Mouse (Mus musculus): ENCODE results near the gene Snx12. TPM values are rescaled to one million over a fixed set of nuclear protein-coding genes. Genes with fewer than 3 reads are reported as not detected.

Snx12 gene
- polyA plus RNA-seq (2016; fragmentation: Nextera tagmentation; extraction: Ambion mirVana): 49.2 and 50.4 TPM in 2 replicates

DNA sequence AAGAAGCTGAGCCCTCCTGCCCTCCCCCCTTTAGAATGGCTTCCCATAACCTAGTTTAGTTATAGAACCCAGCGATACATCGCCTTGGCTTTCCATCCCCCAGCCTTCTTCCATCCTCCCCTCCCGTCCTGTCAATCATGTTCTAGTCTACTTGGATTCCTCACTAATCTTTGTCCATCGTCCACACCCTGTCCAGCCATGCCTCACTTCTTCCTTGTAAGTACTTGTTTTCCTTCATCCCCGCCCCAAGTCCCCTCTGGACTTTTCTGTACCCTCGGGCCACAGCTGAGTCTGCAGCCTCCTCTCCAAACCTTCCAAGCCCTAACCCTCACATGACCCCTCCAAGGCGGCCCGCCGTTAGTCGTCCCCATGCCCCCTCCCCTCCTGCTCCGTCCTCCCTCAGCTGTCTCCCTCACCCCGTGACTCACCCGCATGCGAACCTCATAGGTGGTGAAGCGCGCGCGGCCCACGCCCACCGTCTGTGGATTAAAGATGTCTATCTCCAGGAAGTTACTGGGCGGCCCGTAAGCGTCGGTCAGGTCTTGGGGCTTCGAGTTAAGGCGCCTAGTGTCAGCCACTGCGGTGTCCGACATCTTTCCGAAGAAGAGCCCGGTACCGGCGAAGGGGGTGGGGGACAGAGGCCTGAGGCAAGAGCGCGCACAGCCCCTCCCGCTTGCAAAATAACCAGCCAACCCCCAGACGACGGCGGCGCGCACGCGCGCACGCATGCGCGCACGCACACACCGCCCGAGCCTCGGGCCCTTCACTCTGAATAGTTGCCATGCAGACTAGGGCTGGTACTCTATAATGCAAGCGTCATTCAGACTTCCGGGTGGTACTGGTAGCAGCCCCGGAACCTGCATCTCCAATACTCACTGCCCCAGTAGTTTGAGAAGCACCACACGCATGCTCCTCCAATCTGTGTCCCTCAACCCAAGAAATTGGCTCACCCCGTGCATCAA, at the start of gene Snx12:
Snx12 (minus strand) TSS at position 730 of the 962 bp plus-strand sequence.
- peak within 1 kb of the TSS; percentile 64 for H3K4me3 ChIP-seq
- 8% methylated on average over 55 of the region's 55 CpGs for WGBS
- peaks cover 7% of the 10 kb centered on the region; the same call in 1 of the 2 replicates for H3K36me3 ChIP-seq
- peaks cover 85% of the 10 kb centered on the region for H3K27me3 ChIP-seq (ENCODE audit: low read depth, poor library complexity, severe bottlenecking)
- H3K9me3 ChIP-seq (replicated peaks): no peaks in the 10 kb centered on the region
- H3K27ac ChIP-seq: peak within 1 kb of the TSS; percentile 85
- peak; percentile 85 for DNase-seq (ENCODE audit: low spot score)
- H3K4me1 ChIP-seq: no peaks in the 10 kb centered on the region

DNA sequence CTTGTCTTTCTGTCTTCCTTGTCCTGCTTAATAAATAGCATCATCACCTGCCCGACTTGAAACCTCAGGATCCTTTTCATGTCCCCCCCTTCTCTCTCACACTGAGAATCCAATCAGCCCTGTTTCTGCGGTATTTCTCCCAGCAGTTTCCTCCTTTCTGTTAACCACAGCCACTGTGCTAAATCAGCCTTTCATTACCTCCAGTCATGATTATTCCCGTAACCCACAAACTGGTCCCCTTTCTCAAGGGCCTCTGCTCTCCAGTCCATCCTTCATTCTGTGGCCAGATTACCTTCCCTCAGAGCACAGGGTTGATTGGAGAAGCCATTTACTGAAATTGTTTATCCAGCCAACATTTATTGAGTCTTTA, 46.4 kb upstream of the Snx12 start, which contains the start of gene Gm20489:
Gm20489 (minus strand) TSS at position 269 of the 370 bp plus-strand sequence.
- no peaks in the 10 kb centered on the region for H3K36me3 ChIP-seq
- no peak for DNase-seq (ENCODE audit: low spot score)
- peaks cover 87% of the 10 kb centered on the region for H3K27me3 ChIP-seq (ENCODE audit: low read depth, poor library complexity, severe bottlenecking)
- no peak within 1 kb of the TSS; the same call in 1 of the 2 replicates for H3K27ac ChIP-seq
- no peaks in the 10 kb centered on the region for H3K9me3 ChIP-seq (replicated peaks)
- no peak within 1 kb of the TSS for H3K4me3 ChIP-seq
- peaks cover 32% of the 10 kb centered on the region for H3K4me1 ChIP-seq
- WGBS: 44% methylated on average over 3 of the region's 3 CpGs

DNA sequence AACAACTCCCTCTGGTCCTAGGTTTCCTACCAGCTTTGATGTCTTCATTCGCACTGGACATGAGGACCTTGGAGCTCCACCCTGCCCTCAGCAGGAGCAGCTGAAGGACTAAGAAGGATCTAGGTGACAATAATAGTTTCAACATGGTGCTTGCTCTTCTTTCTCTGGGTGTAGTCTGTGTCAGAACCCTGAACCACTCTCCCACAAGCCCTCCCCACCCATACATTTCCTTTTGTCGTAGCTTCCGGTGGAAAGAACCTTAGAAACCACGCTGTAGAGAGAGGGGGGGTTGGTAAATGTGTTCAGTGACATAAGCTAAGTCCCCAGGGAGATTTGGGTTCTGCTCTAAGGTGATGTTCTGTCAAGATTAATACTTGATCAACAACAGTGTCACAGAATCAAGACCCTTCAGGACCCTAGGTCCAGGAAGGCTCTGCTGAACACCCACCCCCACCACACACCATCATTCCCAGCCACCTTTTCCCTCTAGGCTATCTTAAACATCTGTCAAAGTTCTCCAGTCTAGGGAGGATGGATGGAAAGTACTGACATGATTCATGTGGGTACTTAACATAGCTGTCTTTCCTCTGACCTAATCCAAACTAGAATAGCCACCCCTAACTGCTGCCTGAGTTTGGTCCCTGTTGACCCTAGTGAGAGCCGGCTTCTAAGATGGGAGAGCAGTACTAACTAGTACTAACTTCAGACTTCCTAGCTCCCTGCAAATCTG, 45.8 kb upstream of the Snx12 start, which contains the start of gene Il2rg:
Il2rg (minus strand) TSS at position 231 of the 730 bp plus-strand sequence.
- WGBS: 82% methylated on average over 5 of the region's 5 CpGs
- no peaks in the 10 kb centered on the region for H3K9me3 ChIP-seq (replicated peaks)
- no peaks in the 10 kb centered on the region for H3K36me3 ChIP-seq
- H3K4me3 ChIP-seq: no peak within 1 kb of the TSS
- H3K4me1 ChIP-seq: peaks cover 28% of the 10 kb centered on the region
- peaks cover 87% of the 10 kb centered on the region for H3K27me3 ChIP-seq (ENCODE audit: low read depth, poor library complexity, severe bottlenecking)
- no peak for DNase-seq (ENCODE audit: low spot score)
- no peak within 1 kb of the TSS; the same call in 1 of the 2 replicates for H3K27ac ChIP-seq

DNA sequence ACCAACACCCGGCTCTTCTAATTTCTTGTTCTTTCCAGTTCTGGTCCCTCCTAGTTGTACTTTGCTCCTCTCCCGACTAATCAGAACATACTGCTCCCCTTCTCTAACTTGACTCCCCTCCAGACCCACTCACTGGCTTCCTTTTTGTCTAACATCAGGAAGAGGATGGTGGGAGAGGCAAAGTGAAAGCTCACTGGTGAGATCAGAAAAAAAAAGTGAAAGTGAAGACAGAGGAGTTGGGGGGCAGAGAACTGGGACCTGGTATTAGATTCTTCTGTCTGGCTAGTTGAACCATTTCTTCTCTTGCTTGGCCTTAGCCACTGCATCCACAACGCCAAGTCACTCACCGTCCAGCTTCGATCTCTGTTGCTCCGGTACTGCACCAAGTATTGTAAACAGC, 44.3 kb upstream of the Snx12 start:
- no peaks in the 10 kb centered on the region for H3K9me3 ChIP-seq (replicated peaks)
- H3K4me1 ChIP-seq: peaks cover 26% of the 10 kb centered on the region
- WGBS: 94% methylated on average over 6 of the region's 6 CpGs
- no peaks in the 10 kb centered on the region for H3K36me3 ChIP-seq
- H3K27ac ChIP-seq: no peak overlapping the region
- no peak overlapping the region for H3K4me3 ChIP-seq
- no peak for DNase-seq (ENCODE audit: low spot score)
- peaks cover 89% of the 10 kb centered on the region for H3K27me3 ChIP-seq (ENCODE audit: low read depth, poor library complexity, severe bottlenecking)

DNA sequence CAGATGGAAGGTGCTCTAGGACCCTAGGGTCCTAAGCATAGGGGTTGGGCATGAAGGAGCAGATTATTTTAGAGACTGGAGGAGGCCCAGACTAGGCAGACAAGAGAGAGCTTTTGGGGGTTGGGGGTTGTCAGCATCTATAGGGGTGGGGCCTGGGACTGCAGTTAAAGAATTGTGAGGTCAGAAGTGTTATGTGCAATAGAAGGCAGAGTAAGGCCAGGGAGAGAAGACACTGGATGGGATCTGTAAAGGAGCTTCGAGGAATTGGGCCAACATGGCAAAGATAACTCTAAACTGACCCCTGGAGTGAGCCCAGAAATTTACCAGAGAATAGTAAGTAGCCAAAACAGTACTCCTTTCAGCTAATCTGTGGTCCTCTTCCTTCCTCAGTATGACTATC, 41.5 kb upstream of the Snx12 start, which contains the start of gene Gm614:
Gm614 (minus strand) TSS at position 101 of the 400 bp plus-strand sequence.
- Histone ChIP-seq H3K36me3 (peaks cover 3% of the 10 kb centered on the region), H3K4me3 (no peak within 1 kb of the TSS), H3K4me1 (peaks cover 46% of the 10 kb centered on the region), H3K9me3 (replicated peaks) (no peaks in the 10 kb centered on the region), H3K27ac (peak within 1 kb of the TSS; percentile 77), H3K27me3 (ENCODE audit: low read depth, poor library complexity, severe bottlenecking) (peaks cover 95% of the 10 kb centered on the region)
- DNase-seq (ENCODE audit: low spot score): no peak
- WGBS: 94% methylated on average over 1 of the region's 1 CpGs

DNA sequence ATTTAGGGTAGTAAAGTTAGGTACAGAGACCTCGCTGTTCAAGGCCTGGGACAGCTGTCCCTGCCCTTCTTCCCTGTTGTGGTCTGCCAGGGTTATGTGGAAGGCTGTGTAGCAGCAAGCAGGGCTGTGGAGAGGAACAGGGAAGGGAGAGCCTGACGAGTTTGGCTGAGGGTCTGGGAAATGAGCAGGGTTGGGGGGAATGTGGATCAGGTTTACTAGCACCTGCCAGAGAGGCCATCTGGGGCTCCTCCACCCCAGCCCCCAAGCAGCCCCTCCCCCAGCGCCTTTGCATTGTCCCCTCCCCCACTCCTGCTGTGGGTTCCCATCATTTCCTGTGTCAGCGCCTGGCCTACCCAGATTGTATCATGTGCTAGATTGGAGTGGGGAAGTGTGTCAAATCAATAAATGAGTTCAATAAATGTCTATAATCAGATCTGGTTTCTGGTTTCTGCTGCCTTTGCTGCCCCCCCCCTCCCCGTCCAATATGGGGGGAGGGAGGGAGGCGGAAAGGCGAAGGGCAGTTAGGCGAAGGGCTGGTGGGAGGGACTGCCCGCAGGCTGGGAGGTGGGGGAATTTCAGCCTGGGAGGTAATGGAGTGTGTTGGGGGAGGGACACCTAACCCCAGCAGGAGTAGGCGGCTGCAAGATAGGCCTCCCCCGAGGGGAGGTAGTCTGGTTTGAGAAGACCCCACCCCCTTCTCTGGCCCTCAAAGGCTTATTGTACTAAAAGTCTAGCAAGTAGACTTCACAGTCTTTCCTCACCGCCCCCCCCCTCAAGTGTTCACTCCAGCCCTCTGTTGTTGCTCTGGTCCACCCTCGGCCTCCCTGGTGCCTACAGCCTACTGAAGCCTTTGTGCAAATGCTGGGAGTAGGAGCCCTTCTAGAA, 38.3 kb upstream of the Snx12 start:
- Histone ChIP-seq H3K36me3 (peaks cover 20% of the 10 kb centered on the region), H3K9me3 (replicated peaks) (no peaks in the 10 kb centered on the region), H3K4me1 (peaks cover 33% of the 10 kb centered on the region), H3K27me3 (ENCODE audit: low read depth, poor library complexity, severe bottlenecking) (peaks cover 97% of the 10 kb centered on the region), H3K27ac (peak overlapping the region; percentile 86), H3K4me3 (0 out of 2 replicates have a peak overlapping the region, but pooled peaks have one; percentile 6)
- DNase-seq (ENCODE audit: low spot score): peak; percentile 78
- 10% methylated on average over 8 of the region's 13 CpGs for WGBS

DNA sequence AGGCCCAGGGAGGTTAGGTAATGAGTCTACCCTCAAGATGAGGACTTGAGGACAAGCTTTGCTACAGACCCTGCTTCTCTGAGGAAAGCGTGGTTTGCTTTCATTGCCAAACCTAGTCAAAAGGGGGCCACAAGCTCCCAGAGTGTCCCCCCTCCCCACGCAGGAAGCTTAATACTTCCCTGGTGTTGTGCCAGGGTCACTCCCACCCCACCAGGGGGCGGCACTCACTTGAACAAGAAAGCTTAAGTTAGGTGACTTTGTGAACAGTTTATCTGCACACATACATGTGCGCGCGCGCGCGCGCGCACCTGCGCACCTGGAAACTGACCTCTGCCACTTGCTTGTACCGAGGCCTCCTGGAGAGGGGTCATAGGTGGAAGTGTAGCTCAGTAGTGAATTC, 34.2 kb upstream of the Snx12 start:
- peaks cover 83% of the 10 kb centered on the region for H3K27me3 ChIP-seq (ENCODE audit: low read depth, poor library complexity, severe bottlenecking)
- no peak for DNase-seq (ENCODE audit: low spot score)
- 88% methylated on average over 13 of the region's 13 CpGs for WGBS

DNA sequence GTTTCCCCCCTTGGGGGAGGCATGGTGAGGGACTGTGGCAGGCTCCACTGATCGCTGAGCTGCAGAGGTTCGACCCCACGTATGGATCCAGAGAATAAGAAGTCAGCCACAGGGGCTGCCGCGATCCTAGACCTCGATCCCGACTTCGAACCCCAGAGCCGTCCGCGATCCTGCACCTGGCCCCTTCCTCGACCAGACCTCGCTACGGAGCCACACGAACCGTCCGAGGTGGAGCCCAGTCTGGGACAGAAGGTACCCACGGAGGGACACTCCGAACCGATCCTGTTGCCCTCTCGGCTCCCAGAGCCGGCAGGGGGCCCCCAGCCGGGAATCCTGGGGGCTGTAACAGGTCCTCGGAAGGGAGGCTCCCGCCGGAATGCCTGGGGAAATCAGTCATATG, 32.4 kb upstream of the Snx12 start:
- Histone ChIP-seq H3K27me3 (ENCODE audit: low read depth, poor library complexity, severe bottlenecking) (peaks cover 66% of the 10 kb centered on the region), H3K4me3 (peak overlapping the region; percentile 66), H3K36me3 (peaks cover 20% of the 10 kb centered on the region), H3K27ac (peak overlapping the region; percentile 89), H3K4me1 (peaks cover 12% of the 10 kb centered on the region), H3K9me3 (replicated peaks) (no peaks in the 10 kb centered on the region)
- no peak for DNase-seq (ENCODE audit: low spot score)
- WGBS: 10% methylated on average over 26 of the region's 26 CpGs

More for the DNA sequence above, 34.2 kb upstream of the Snx12 start:
- no peaks in the 10 kb centered on the region for H3K9me3 ChIP-seq (replicated peaks)
- peak overlapping the region; percentile 66 for H3K4me3 ChIP-seq
- H3K36me3 ChIP-seq: peaks cover 20% of the 10 kb centered on the region
- peaks cover 23% of the 10 kb centered on the region for H3K4me1 ChIP-seq
- H3K27ac ChIP-seq: no peak overlapping the region

DNA sequence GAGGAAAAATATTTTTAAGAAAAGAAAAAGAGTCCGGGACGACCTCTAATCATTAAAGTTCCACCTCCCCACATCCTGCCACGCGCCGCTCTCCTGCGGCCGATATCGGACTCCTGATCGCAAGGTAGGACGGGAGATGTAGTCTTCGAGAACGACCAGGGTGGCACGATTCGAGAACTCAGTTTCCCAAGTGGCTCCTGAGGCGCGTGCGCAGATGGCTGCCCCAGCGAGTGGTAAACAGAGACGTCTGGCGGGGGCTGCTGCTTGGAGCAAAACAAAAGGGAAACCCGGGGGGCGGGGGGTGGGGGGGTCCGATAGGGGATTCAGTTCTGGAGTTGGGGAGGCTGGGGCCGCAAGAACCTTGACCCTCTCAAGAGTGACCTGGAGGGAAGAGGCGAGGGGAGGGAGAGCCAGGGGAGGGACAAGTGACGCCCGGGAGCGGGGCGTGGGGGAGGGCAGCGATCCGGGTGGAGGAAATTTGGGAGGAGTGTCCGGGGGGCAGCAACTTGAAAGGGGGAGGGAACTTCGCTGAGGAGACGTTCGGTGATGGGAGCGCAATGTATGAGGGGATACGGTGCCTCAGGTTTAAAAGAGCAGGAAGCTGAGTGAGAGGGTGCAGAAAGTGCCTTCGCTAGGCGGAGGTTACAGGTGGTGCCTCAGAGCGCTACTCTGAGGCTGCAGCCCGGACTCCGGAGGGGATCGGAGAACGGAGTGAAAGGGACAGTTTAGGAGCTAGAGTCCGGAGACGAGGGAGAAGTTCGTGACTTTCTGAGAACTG, 31.8 kb upstream of the Snx12 start, which contains the start of gene Foxo4:
Foxo4 (plus strand) TSS at position 577 of the 778 bp plus-strand sequence.
- DNase-seq (ENCODE audit: low spot score): peak; percentile 83
- Histone ChIP-seq H3K27me3 (ENCODE audit: low read depth, poor library complexity, severe bottlenecking) (peaks cover 65% of the 10 kb centered on the region), H3K9me3 (replicated peaks) (no peaks in the 10 kb centered on the region), H3K4me3 (peak within 1 kb of the TSS; percentile 66), H3K27ac (peak within 1 kb of the TSS; percentile 89), H3K36me3 (peaks cover 19% of the 10 kb centered on the region), H3K4me1 (peaks cover 6% of the 10 kb centered on the region; the same call in 1 of the 2 replicates)
- WGBS: 14% methylated on average over 47 of the region's 47 CpGs

DNA sequence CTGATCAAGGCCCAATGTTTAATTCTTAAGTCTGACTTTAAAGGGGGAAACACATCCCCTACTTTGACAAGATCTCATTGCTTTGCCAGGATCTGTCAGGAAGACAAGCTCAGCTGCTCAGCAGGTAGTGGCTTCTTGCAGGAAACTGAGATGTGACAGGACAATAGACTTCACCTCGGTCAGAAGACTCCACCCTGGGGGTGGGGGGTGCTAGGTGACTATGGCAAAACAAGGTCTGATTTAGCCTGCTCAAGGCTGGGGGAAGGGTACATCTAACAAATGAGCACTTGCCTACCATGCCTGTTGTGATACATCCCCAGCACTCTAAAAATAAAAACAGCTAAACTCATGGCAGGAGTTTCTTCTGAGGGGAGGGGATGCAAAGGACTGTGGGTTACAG, 22.6 kb upstream of the Snx12 start:
- DNase-seq (ENCODE audit: low spot score): no peak
- Histone ChIP-seq H3K36me3 (no peaks in the 10 kb centered on the region), H3K27ac (no peak overlapping the region), H3K9me3 (replicated peaks) (no peaks in the 10 kb centered on the region), H3K27me3 (ENCODE audit: low read depth, poor library complexity, severe bottlenecking) (peaks cover 48% of the 10 kb centered on the region), H3K4me3 (no peak overlapping the region), H3K4me1 (no peaks in the 10 kb centered on the region)
- WGBS: 30% methylated on average over 1 of the region's 1 CpGs

DNA sequence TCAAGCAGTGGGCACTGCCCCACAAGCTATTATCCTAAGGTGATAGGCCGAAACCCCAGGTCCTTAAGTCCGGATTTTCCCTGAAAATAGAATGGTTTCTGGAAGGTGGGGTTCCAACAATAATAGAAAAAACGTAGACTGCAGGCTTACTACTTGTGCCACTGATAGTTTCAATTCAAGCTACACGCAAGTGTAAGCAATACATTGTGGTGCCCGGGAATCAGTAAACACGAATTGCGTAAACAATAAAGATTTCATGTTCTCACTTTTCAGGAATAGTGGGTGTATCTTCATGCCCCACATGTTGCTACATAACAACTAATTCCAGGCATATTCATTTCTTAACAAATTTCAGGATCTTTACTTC, 416 bp upstream of the Snx12 start:
- H3K27me3 ChIP-seq (ENCODE audit: low read depth, poor library complexity, severe bottlenecking): peaks cover 83% of the 10 kb centered on the region
- 20% methylated on average over 7 of the region's 7 CpGs for WGBS
- DNase-seq (ENCODE audit: low spot score): no peak
- H3K36me3 ChIP-seq: peaks cover 7% of the 10 kb centered on the region; the same call in 1 of the 2 replicates
- peak overlapping the region; percentile 85 for H3K27ac ChIP-seq
- no peaks in the 10 kb centered on the region for H3K4me1 ChIP-seq
- H3K9me3 ChIP-seq (replicated peaks): no peaks in the 10 kb centered on the region
- H3K4me3 ChIP-seq: peak overlapping the region; percentile 64

All from limb, embryonic 10.5 days (tissue).